Mouse (Mus musculus) stomach, embryonic 15.5 days (tissue): ENCODE measurements at regions not wholly inside any gene's neighbourhood (a gene's known extent, or its start where the extent isn't known, plus 50 kb on each side); places are given as distances from the start of the nearest gene placed in this dataset.

Experiments
- ATAC-seq: fragments of 200-750 bp; cut with Nextera tagmentation; 2 replicates; pipeline ENCODE4 v1.8.0; 2017; ENCODE audit warnings: low read depth, moderate number of reproducible peaks, moderate TSS enrichment; ENCODE audit not compliant: insufficient read depth, low FRiP score
- H3K27ac ChIP-seq: fragments of 300-500 bp; sonication (generic); 2 replicates; pipeline ENCODE4 v1.5.1; 2015; ENCODE audit warnings: mild to moderate bottlenecking, inconsistent platforms
- H3K27me3 ChIP-seq: fragments of 300-500 bp; sonication (generic); replicated peaks from 2 replicates; pipeline ENCODE4 v1.6.1; 2015; ENCODE audit warnings: inconsistent platforms
- H3K36me3 ChIP-seq: fragments of 300-500 bp; sonication (generic); 2 replicates; pipeline ENCODE4 v1.6.1; 2015; ENCODE audit warnings: inconsistent platforms
- H3K4me1 ChIP-seq: fragments of 300-500 bp; sonication (generic); 2 replicates; pipeline ENCODE4 v1.6.1; 2015; ENCODE audit warnings: inconsistent platforms
- H3K4me2 ChIP-seq: fragments of 300-500 bp; sonication (generic); 2 replicates; pipeline ENCODE4 v1.6.1; 2015; ENCODE audit warnings: mild to moderate bottlenecking, inconsistent platforms
- H3K4me3 ChIP-seq: fragments of 300-500 bp; sonication (generic); replicated peaks from 2 replicates; pipeline ENCODE4 v1.5.1; 2015; ENCODE audit warnings: inconsistent platforms
- H3K9ac ChIP-seq: fragments of 300-500 bp; sonication (generic); 2 replicates; pipeline ENCODE4 v1.6.1; 2015; ENCODE audit warnings: inconsistent platforms
- H3K9me3 ChIP-seq: fragments of 300-500 bp; sonication (generic); 2 replicates; pipeline ENCODE4 v1.6.1; 2016; ENCODE audit warnings: inconsistent platforms
- WGBS: fragments of 180-500 bp; shearing (Covaris S2); methylation state at CpG from one replicate; pipeline ENCODE4 v1.1.7; 2015; 5-methylcytosine and 5-hydroxymethylcytosine counted together

GRCm38 (mm10) chr13:39347761-39348160 is 387.1 kb upstream of the Slc35b3 start:
- 82% methylated on average over 6 of the region's 6 CpGs for WGBS
- H3K4me2 ChIP-seq, result no peak overlapping the region

GRCm38 (mm10) chr13:39334874-39335273 is 374.2 kb upstream of the Slc35b3 start:
- Histone ChIP-seq H3K4me3 (no peak overlapping the region), H3K4me1 (no peaks in the 10 kb centered on the region), H3K9ac (no peak overlapping the region), H3K27me3 (no peaks in the 10 kb centered on the region), H3K4me2 (no peak overlapping the region), H3K9me3 (no peaks in the 10 kb centered on the region), H3K36me3 (no peaks in the 10 kb centered on the region), H3K27ac (no peak overlapping the region)
- 36% methylated on average over 7 of the region's 7 CpGs for WGBS
- ATAC-seq, result no peak

More at GRCm38 (mm10) chr13:39347761-39348160, 387.1 kb upstream of the Slc35b3 start:
- H3K4me1 ChIP-seq, result no peaks in the 10 kb centered on the region
- H3K4me3 ChIP-seq, result no peak overlapping the region
- no peak overlapping the region for H3K9ac ChIP-seq
- no peaks in the 10 kb centered on the region for H3K27me3 ChIP-seq
- no peaks in the 10 kb centered on the region for H3K9me3 ChIP-seq
- H3K27ac ChIP-seq, result no peak overlapping the region
- H3K36me3 ChIP-seq, result no peaks in the 10 kb centered on the region
- ATAC-seq, result no peak

- Histone ChIP-seq H3K27ac (no peak overlapping the region), H3K4me2 (no peak overlapping the region), H3K4me1 (no peaks in the 10 kb centered on the region), H3K9me3 (no peaks in the 10 kb centered on the region), H3K9ac (no peak overlapping the region), H3K27me3 (no peaks in the 10 kb centered on the region), H3K4me3 (no peak overlapping the region), H3K36me3 (no peaks in the 10 kb centered on the region)
- ATAC-seq, result no peak
- WGBS, result 87% methylated on average over 3 of the region's 3 CpGs
Measured at GRCm38 (mm10) chr13:39329794-39330193, 369.1 kb upstream of the Slc35b3 start.

GRCm38 (mm10) chr13:39326176-39326575 is 365.5 kb upstream of the Slc35b3 start:
- WGBS, result 49% methylated on average over 8 of the region's 8 CpGs
- H3K9ac ChIP-seq, result no peak overlapping the region
- H3K36me3 ChIP-seq, result no peaks in the 10 kb centered on the region
- no peak overlapping the region for H3K4me3 ChIP-seq
- no peaks in the 10 kb centered on the region for H3K4me1 ChIP-seq
- no peak for ATAC-seq
- no peaks in the 10 kb centered on the region for H3K9me3 ChIP-seq
- H3K4me2 ChIP-seq, result no peak overlapping the region
- no peak overlapping the region for H3K27ac ChIP-seq
- H3K27me3 ChIP-seq, result no peaks in the 10 kb centered on the region

- Histone ChIP-seq H3K4me1 (no peaks in the 10 kb centered on the region), H3K36me3 (no peaks in the 10 kb centered on the region), H3K9me3 (no peaks in the 10 kb centered on the region), H3K4me2 (no peak overlapping the region), H3K27me3 (no peaks in the 10 kb centered on the region), H3K4me3 (no peak overlapping the region), H3K9ac (no peak overlapping the region), H3K27ac (no peak overlapping the region)
- WGBS, result 80% methylated on average over 3 of the region's 3 CpGs
- no peak for ATAC-seq
Measured at GRCm38 (mm10) chr13:39321111-39321510, 360.4 kb upstream of the Slc35b3 start.

- H3K4me3 ChIP-seq, result no peak overlapping the region
- no peaks in the 10 kb centered on the region for H3K36me3 ChIP-seq
- H3K4me2 ChIP-seq, result no peak overlapping the region
- H3K4me1 ChIP-seq, result no peaks in the 10 kb centered on the region
- no peak overlapping the region for H3K9ac ChIP-seq
- no peak for ATAC-seq
- H3K27me3 ChIP-seq, result no peaks in the 10 kb centered on the region
- H3K27ac ChIP-seq, result no peak overlapping the region
- WGBS, result 89% methylated on average over 5 of the region's 5 CpGs
- H3K9me3 ChIP-seq, result no peaks in the 10 kb centered on the region
Measured at GRCm38 (mm10) chr13:39309758-39310157, 349.1 kb upstream of the Slc35b3 start.

GRCm38 (mm10) chr13:39307845-39308244 is 347.2 kb upstream of the Slc35b3 start:
- Histone ChIP-seq H3K4me3 (no peak overlapping the region), H3K27me3 (no peaks in the 10 kb centered on the region), H3K27ac (no peak overlapping the region), H3K4me1 (no peaks in the 10 kb centered on the region), H3K9me3 (no peaks in the 10 kb centered on the region), H3K36me3 (no peaks in the 10 kb centered on the region), H3K4me2 (no peak overlapping the region), H3K9ac (no peak overlapping the region)
- WGBS, result 82% methylated on average over 9 of the region's 9 CpGs
- ATAC-seq, result no peak

GRCm38 (mm10) chr13:39306851-39307250 is 346.2 kb upstream of the Slc35b3 start:
- H3K4me2 ChIP-seq, result no peak overlapping the region
- no peaks in the 10 kb centered on the region for H3K36me3 ChIP-seq
- no peak overlapping the region for H3K4me3 ChIP-seq
- H3K27ac ChIP-seq, result no peak overlapping the region
- H3K27me3 ChIP-seq, result no peaks in the 10 kb centered on the region
- ATAC-seq, result no peak
- H3K9ac ChIP-seq, result no peak overlapping the region
- H3K4me1 ChIP-seq, result no peaks in the 10 kb centered on the region
- WGBS, result 69% methylated on average over 3 of the region's 3 CpGs
- no peaks in the 10 kb centered on the region for H3K9me3 ChIP-seq

GRCm38 (mm10) chr13:39297129-39297528 is 336.5 kb upstream of the Slc35b3 start:
- Histone ChIP-seq H3K36me3 (no peaks in the 10 kb centered on the region), H3K27me3 (no peaks in the 10 kb centered on the region), H3K4me3 (no peak overlapping the region), H3K9me3 (no peaks in the 10 kb centered on the region), H3K4me1 (no peaks in the 10 kb centered on the region), H3K9ac (no peak overlapping the region), H3K27ac (no peak overlapping the region), H3K4me2 (no peak overlapping the region)
- WGBS, result 80% methylated on average over 6 of the region's 6 CpGs
- no peak for ATAC-seq

- ATAC-seq, result no peak
- H3K9ac ChIP-seq, result no peak overlapping the region
- WGBS, result 54% methylated on average over 5 of the region's 6 CpGs
Measured at GRCm38 (mm10) chr13:39290216-39290960, 329.7 kb upstream of the Slc35b3 start.

GRCm38 (mm10) chr13:39282272-39282671 is 321.6 kb upstream of the Slc35b3 start:
- Histone ChIP-seq H3K9me3 (no peaks in the 10 kb centered on the region), H3K27ac (no peak overlapping the region), H3K9ac (no peak overlapping the region), H3K4me1 (no peaks in the 10 kb centered on the region), H3K27me3 (no peaks in the 10 kb centered on the region), H3K4me3 (no peak overlapping the region), H3K36me3 (no peaks in the 10 kb centered on the region), H3K4me2 (no peak overlapping the region)
- 92% methylated on average over 2 of the region's 2 CpGs for WGBS
- no peak for ATAC-seq

More at GRCm38 (mm10) chr13:39290216-39290960, 329.7 kb upstream of the Slc35b3 start:
- no peaks in the 10 kb centered on the region for H3K27me3 ChIP-seq
- H3K4me3 ChIP-seq, result no peak overlapping the region
- no peak overlapping the region for H3K4me2 ChIP-seq
- no peaks in the 10 kb centered on the region for H3K9me3 ChIP-seq
- H3K27ac ChIP-seq, result no peak overlapping the region
- no peaks in the 10 kb centered on the region for H3K4me1 ChIP-seq
- H3K36me3 ChIP-seq, result no peaks in the 10 kb centered on the region

GRCm38 (mm10) chr13:39278101-39278500 is 317.4 kb upstream of the Slc35b3 start:
- Histone ChIP-seq H3K36me3 (no peaks in the 10 kb centered on the region), H3K27ac (no peak overlapping the region), H3K4me1 (no peaks in the 10 kb centered on the region), H3K4me2 (no peak overlapping the region), H3K4me3 (no peak overlapping the region), H3K9ac (no peak overlapping the region), H3K27me3 (no peaks in the 10 kb centered on the region), H3K9me3 (no peaks in the 10 kb centered on the region)
- ATAC-seq, result no peak
- WGBS, result 82% methylated on average over 1 of the region's 1 CpGs

- Histone ChIP-seq H3K36me3 (no peaks in the 10 kb centered on the region), H3K9ac (no peak overlapping the region), H3K9me3 (no peaks in the 10 kb centered on the region), H3K27me3 (no peaks in the 10 kb centered on the region), H3K27ac (no peak overlapping the region), H3K4me1 (no peaks in the 10 kb centered on the region), H3K4me2 (no peak overlapping the region), H3K4me3 (no peak overlapping the region)
- WGBS, result 67% methylated on average over 5 of the region's 5 CpGs
- no peak for ATAC-seq
Measured at GRCm38 (mm10) chr13:39266024-39266423, 305.3 kb upstream of the Slc35b3 start.
